Mouse (Mus musculus): Measurements from ENCODE around the gene Aif1l.

The Aif1l gene

GRCm38 (mm10) chr2:31952236-31952635, 2.3 kb downstream of the Aif1l start:
- DNase-seq (ENCODE audit: low read depth, low spot score), result no peak

DNA sequence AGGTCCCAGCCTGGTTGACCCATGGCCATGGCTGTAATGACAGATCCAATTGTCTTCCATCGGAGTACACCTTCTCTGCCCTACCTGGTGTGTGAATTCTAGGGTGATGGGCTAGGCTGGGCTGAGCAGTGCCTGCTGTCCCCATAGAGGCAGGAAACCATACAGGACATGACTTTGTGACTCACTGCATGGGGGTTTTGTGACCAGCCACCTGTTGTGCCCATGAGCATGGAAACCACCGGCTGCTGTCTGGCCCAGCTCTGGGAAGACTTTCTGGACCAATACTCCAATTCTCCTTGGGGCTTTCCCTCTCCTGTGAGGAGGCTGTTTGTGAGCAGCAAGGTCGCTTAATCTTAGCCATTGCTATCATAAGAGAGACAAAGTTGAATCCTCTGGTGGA, 2.8 kb downstream of the Aif1l start:
- DNase-seq (ENCODE audit: low read depth, low spot score), result no peak

DNA sequence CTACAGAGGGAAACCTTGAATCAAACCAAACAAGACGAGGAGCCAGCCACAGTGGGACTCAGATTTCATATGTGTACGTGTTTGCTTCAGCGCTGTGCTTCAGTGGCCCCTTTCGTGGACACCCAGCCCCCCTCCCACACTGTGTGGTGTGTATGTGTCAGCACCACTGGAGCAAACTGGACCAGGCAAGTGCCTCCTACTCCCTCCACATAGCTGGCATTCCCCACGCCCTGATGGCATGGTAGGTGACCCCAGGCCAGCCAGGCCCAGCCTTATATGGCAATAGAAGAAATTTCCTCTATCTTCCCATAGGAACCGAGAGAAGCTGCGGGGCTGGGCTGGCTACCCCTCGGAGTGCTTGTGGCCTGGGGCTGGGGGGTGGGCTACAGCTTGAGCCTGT, 3.7 kb downstream of the Aif1l start:
- DNase-seq (ENCODE audit: low read depth, low spot score), result no peak

GRCm38 (mm10) chr2:31954779-31955181, 4.8 kb downstream of the Aif1l start:
- no peak for DNase-seq (ENCODE audit: low read depth, low spot score)

DNA sequence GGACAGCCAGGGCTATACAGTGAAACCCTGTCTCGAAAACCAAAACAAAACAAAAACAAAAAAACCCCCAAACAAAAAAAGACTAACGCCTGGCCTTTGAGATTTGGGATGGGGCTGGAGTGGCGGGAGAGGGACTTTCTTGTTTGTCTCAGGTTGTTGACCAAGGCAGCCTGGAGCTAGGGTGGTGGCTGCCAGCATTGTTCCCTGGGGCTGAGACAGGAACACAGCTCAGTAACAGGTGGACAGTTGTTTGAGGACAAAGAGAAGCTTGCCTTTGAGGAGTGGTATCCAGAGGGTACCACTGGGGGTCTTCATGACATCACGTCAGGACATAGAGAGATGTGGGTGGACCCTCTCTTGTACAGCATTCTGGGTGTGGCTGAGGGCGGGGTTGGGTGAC, 5.7 kb downstream of the Aif1l start:
- no peak for DNase-seq (ENCODE audit: low read depth, low spot score)

- DNase-seq (ENCODE audit: low read depth, low spot score), result no peak
Measured at GRCm38 (mm10) chr2:31957211-31957610, 7.3 kb downstream of the Aif1l start.

GRCm38 (mm10) chr2:31960986-31961385, 11.0 kb downstream of the Aif1l start:
- no peak for DNase-seq (ENCODE audit: low read depth, low spot score)

GRCm38 (mm10) chr2:31961791-31962222, 11.9 kb downstream of the Aif1l start:
- no peak for DNase-seq (ENCODE audit: low read depth, low spot score)

- DNase-seq (ENCODE audit: low read depth, low spot score), result no peak
Measured at GRCm38 (mm10) chr2:31962501-31963224, 12.7 kb downstream of the Aif1l start.

DNA sequence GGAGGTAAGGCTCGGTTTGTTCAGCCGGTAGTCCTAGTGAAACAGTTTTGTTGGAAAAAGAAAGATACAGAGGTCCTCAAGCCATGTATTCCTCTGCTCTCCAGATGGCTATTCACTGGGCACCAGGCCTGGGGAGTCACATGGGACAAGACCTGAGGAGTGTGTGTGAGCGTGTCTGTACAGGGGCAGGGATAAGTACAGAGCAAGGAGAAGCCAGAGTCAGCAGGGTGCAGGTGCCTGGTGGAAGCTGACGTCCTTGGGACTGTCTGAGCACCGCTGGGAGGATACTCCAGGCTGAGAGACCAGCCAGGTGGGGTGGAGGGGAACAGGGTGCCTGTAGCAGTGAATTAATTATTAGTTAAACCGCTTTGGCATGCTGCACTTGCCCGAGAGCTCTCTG, 13.6 kb downstream of the Aif1l start:
- DNase-seq (ENCODE audit: low read depth, low spot score), result no peak

- no peak for DNase-seq (ENCODE audit: low read depth, low spot score)
Measured at GRCm38 (mm10) chr2:31964191-31964590, 14.3 kb downstream of the Aif1l start.

DNA sequence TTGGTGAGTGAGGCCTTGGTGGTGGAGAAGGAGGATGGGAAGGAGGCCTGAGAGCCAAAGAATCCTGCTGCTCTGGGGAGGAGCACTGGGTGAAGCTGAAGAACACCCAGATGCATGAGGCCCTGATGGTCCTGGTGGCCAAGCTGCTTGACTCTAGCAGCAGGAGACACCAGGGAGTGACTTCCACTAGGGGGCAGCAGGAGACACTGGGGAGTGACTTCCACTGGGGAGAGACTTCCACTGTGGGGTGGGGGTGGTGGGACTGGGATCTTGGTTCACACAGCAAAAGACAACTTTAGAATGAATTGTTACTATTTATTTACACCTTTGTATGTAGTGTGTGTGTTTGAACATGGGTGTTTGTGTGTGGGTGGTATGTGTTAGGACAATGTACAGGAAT, 15.2 kb downstream of the Aif1l start:
- peak; percentile 78 for DNase-seq (ENCODE audit: low read depth, low spot score)

- no peak for DNase-seq (ENCODE audit: low read depth, low spot score)
Measured at GRCm38 (mm10) chr2:31966801-31967200, 16.9 kb downstream of the Aif1l start.

GRCm38 (mm10) chr2:31972589-31972988, 22.6 kb downstream of the Aif1l start:
- DNase-seq (ENCODE audit: low read depth, low spot score), result no peak

- peak; percentile 99 for DNase-seq (ENCODE audit: low read depth, low spot score)
Measured at GRCm38 (mm10) chr2:31974141-31974808, 24.3 kb downstream of the Aif1l start, which contains the start of gene Nup214. Gene Nup214, plus strand, starts transcription at chr2:31974436.

GRCm38 (mm10) chr2:31974809-31975371, 25.0 kb downstream of the Aif1l start:
- no peak for DNase-seq (ENCODE audit: low read depth, low spot score)

GRCm38 (mm10) chr2:31987774-31988173, 37.8 kb downstream of the Aif1l start:
- DNase-seq (ENCODE audit: low read depth, low spot score), result no peak

DNA sequence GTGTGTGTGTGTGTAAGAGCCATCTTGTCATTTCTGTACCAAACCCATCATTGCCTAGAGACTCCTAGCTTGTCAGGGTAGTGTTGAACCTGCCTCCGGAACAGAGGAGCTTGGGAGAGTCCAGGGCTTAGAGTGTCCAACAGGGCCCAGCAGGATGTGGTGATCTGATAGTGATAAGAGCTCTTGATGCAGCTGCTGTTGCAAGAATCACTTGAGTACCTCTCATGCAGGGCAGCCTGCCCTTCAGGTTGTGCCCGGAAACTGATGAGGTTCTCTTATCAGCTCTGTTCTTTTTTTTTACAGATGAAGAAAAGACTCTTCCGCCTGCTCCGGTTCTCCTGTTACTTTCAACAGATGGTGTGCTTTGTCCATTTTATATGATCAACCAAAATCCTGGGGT, 41.0 kb downstream of the Aif1l start:
- no peak for DNase-seq (ENCODE audit: low read depth, low spot score)

GRCm38 (mm10) chr2:31994896-31995295, 45.0 kb downstream of the Aif1l start:
- DNase-seq (ENCODE audit: low read depth, low spot score), result no peak

- DNase-seq (ENCODE audit: low read depth, low spot score), result no peak
Measured at GRCm38 (mm10) chr2:31996060-31996459, 46.1 kb downstream of the Aif1l start.

GRCm38 (mm10) chr2:31997539-31997938, 47.6 kb downstream of the Aif1l start:
- no peak for DNase-seq (ENCODE audit: low read depth, low spot score)

DNA sequence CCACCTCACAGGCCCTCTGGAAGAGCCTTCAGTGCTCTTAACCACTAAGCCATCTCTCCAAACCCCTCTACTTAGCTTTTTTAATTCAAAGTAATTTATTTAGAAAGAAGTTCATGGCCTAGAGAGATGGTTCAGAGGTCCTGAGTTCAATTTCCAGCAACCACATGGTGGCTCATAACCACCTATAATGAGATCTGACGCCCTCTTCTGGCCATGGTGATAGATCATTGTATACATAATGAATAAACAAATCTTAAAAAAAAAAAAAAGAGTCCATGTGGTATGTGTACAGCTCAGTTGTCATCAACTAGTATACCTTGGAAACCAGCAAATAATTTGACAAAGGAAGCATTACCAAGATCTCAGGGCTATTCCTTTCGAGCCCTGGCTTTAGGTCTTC, 48.5 kb downstream of the Aif1l start:
- peak; percentile 64 for DNase-seq (ENCODE audit: low read depth, low spot score)

- no peak for DNase-seq (ENCODE audit: low read depth, low spot score)
Measured at GRCm38 (mm10) chr2:32008311-32008710, 58.4 kb downstream of the Aif1l start.
